Mouse (Mus musculus) intestine, embryonic 15.5 days (tissue): ENCODE measurements around the gene Itga11. TPM values are rescaled to one million over a fixed set of nuclear protein-coding genes. Genes with fewer than 3 reads are reported as not detected.
A peak's percentile ranks its signal among the peaks of the same experiment; 100 is the strongest.
"Not testable (repeated sequence)": the region's sequence is repeated elsewhere in the genome, so short reads cannot be mapped to it uniquely, and the experiment has no call there.

Source experiments
- ATAC-seq: fragments of 200-750 bp; cut with Nextera tagmentation; 2 replicates; pipeline ENCODE4 v1.8.0; 2017; ENCODE audit warnings: moderate TSS enrichment, moderate library complexity
- H3K27ac ChIP-seq: fragments of 300-500 bp; sonication (generic); 2 replicates; pipeline ENCODE4 v1.5.1; 2015; ENCODE audit warnings: mild to moderate bottlenecking, inconsistent platforms
- H3K27me3 ChIP-seq: fragments of 300-500 bp; sonication (generic); replicated peaks from 2 replicates; pipeline ENCODE4 v1.6.1; 2015; ENCODE audit warnings: inconsistent platforms
- H3K36me3 ChIP-seq: fragments of 300-500 bp; sonication (generic); 2 replicates; pipeline ENCODE4 v1.6.1; 2015; ENCODE audit warnings: inconsistent platforms
- H3K4me1 ChIP-seq: fragments of 300-500 bp; sonication (generic); replicated peaks from 2 replicates; pipeline ENCODE4 v1.6.1; 2015; ENCODE audit warnings: inconsistent platforms
- H3K4me2 ChIP-seq: fragments of 300-500 bp; sonication (generic); replicated peaks from 2 replicates; pipeline ENCODE4 v1.6.1; 2015; ENCODE audit warnings: mild to moderate bottlenecking, inconsistent platforms
- H3K4me3 ChIP-seq: fragments of 300-500 bp; sonication (generic); replicated peaks from 2 replicates; pipeline ENCODE4 v1.5.1; 2015; ENCODE audit warnings: inconsistent platforms
- H3K9ac ChIP-seq: fragments of 300-500 bp; sonication (generic); 2 replicates; pipeline ENCODE4 v1.6.1; 2015; ENCODE audit warnings: inconsistent platforms
- H3K9me3 ChIP-seq: fragments of 300-500 bp; sonication (generic); 2 replicates; pipeline ENCODE4 v1.6.1; 2016; ENCODE audit warnings: inconsistent platforms
- WGBS: fragments of 180-500 bp; shearing (Covaris S2); methylation state at CpG from one replicate; pipeline ENCODE4 v1.1.7; 2015; 5-methylcytosine and 5-hydroxymethylcytosine counted together
- polyA plus RNA-seq: library from polyadenylated mRNA; unstranded; fragments of >200 nt; fragmentation: Nextera tagmentation; extraction: Ambion mirVana; gene quantifications from 2 replicates; pipeline ENCODE4 v1.2.1, GENCODE M21; 2015

Gene Itga11
- polyA plus RNA-seq, 1 experiment from 2014 or later = 3.0 TPM

DNA sequence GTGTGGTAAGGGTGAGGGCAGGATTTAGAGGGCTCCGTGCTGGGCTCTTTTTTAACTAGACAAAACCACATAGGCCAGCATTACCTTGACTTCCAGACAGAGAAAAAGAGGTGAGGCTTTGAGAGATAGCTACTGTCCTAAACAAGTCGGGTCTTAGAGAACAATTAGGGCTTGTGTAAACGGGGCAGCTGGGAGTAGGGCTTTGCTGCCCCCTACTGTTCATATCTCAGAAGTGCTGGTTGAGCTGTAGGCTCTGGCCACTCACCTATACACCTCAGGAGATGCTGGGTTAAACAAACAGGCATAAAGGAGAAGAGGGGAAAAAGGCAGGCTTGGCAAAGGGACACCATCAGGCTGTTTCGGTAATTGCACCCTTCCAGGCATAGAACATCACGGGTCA, 99.8 kb downstream of the Itga11 start:
- H3K4me3 ChIP-seq = no peak overlapping the region
- no peak overlapping the region for H3K9ac ChIP-seq
- H3K27ac ChIP-seq = no peak overlapping the region
- no peaks in the 10 kb centered on the region for H3K27me3 ChIP-seq
- 0 out of 2 replicates have a peak, but pooled peaks cover 4% of the 10 kb centered on the region for H3K4me1 ChIP-seq
- no peaks in the 10 kb centered on the region for H3K9me3 ChIP-seq
- no peak overlapping the region for H3K4me2 ChIP-seq
- WGBS = 12% methylated on average over 5 of the region's 5 CpGs
- no peaks in the 10 kb centered on the region for H3K36me3 ChIP-seq
- peak; percentile 60 for ATAC-seq

DNA sequence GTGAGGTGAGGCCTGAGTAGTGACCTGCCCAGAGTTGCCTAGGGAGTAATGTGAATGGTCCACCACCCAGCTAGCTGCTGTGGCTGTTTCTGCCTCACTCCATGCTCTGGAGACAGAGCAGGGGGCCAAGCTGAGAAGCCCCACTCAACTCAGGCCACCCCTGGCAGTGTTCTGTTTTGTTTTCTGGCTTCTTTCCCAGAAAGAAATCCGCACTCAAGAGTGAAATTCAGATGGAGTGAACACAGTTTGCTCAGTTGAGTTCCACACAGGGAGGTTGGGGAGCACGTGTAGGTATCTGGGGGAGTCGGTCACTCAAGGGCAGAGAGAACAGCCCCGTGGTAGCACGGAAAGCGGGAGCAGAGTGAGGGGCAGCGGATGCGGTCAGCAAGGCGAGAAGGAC, 101.1 kb downstream of the Itga11 start:
- no peaks in the 10 kb centered on the region for H3K36me3 ChIP-seq
- H3K27ac ChIP-seq = no peak overlapping the region

DNA sequence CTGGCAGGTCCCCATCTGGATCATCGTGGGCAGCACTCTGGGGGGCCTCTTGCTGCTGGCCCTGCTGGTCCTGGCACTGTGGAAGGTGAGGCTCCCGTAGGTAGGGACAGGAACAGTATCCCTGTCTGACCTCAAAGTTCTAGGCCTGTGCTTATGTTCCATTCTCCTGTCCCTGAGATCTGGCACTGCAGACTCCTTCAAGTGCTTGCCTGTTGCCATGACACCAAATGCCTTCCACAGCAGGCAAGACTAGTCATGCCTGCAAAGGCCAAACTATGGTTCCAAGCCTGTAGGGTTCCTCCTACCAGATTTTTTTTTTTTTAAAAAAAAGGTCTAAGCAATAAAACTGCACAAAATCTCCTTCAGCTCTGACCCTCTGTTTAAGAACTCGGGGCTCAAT, 104.3 kb downstream of the Itga11 start:
- Histone ChIP-seq H3K4me2 (no peak overlapping the region), H3K9ac (no peak overlapping the region), H3K36me3 (no peaks in the 10 kb centered on the region), H3K9me3 (no peaks in the 10 kb centered on the region), H3K27me3 (no peaks in the 10 kb centered on the region), H3K27ac (no peak overlapping the region), H3K4me1 (0 out of 2 replicates have a peak, but pooled peaks cover 4% of the 10 kb centered on the region), H3K4me3 (no peak overlapping the region)
- WGBS = 78% methylated on average over 3 of the region's 3 CpGs
- ATAC-seq = no peak

More for the DNA sequence above, 101.1 kb downstream of the Itga11 start:
- Histone ChIP-seq H3K9ac (no peak overlapping the region), H3K27me3 (no peaks in the 10 kb centered on the region), H3K4me3 (no peak overlapping the region), H3K4me2 (no peak overlapping the region), H3K9me3 (no peaks in the 10 kb centered on the region), H3K4me1 (0 out of 2 replicates have a peak, but pooled peaks cover 4% of the 10 kb centered on the region)
- WGBS = 74% methylated on average over 9 of the region's 9 CpGs
- ATAC-seq = no peak

DNA sequence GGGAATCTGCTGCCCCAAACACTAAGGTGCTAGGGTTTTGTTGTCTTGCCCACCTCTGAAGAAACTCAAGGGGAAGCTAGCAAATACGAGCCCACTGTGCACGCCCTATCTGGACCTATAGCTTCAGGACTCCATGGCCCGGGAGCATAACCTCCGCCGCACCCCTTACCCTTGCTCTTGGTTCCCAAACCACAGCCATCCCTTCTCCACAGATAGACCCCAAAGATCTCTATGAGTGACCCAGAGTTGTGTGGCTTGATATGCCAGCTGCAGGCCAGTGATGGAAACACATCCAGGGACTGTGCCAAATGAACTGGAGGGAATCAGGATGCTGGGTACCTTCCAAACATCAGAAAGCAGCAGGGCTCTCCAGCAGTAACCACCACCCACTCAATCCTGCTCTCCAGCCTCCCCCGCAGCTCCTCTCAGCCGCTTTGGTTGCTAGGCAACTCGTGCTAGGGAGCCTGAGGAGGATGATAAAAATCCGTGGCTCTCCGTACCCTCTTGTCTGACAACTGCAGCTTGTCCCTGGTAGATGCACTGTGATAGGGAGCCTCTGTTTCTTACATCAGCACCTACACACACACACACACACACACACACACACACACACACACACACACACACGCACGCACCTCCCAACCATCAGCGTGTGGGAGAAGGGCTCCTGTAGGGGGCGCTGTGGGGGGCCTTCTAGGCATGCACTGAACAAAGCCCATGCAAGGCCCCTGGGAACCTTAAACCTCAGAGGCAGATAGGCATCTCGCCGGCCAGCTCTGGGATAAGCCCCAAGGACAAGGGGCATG, 105.6 kb downstream of the Itga11 start:
- Histone ChIP-seq H3K9ac (no peak overlapping the region), H3K4me3 (no peak overlapping the region), H3K27me3 (no peaks in the 10 kb centered on the region), H3K27ac (no peak overlapping the region), H3K4me1 (no peaks in the 10 kb centered on the region), H3K36me3 (no peaks in the 10 kb centered on the region), H3K9me3 (no peaks in the 10 kb centered on the region), H3K4me2 (no peak overlapping the region)
- no peak for ATAC-seq
- WGBS = 47% methylated on average over 16 of the region's 16 CpGs

DNA sequence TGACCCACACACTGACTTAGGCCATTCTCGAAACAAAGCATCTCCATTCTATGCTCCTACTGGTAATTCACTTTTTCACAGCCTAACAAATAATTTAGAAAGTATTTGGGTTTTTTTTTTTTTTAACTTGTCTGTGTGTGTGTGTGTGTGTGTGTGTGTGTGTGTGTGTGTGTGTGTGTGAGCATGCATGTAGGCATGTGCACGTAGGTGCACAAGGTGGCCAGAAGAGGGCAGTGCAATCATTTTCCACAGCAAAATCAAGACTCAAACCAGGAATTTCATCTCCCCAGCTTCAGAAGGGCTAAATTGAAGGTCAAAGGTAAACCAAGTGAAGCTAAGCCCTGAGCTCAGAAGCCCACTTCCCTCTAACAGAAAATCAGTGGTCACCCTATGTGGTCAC, 106.6 kb downstream of the Itga11 start:
- no peaks in the 10 kb centered on the region for H3K27me3 ChIP-seq
- 92% methylated on average over 2 of the region's 2 CpGs for WGBS
- no peak overlapping the region for H3K9ac ChIP-seq
- no peak overlapping the region for H3K4me2 ChIP-seq
- H3K4me3 ChIP-seq = no peak overlapping the region
- H3K36me3 ChIP-seq = no peaks in the 10 kb centered on the region
- H3K4me1 ChIP-seq = no peaks in the 10 kb centered on the region
- ATAC-seq = no peak
- no peak overlapping the region for H3K27ac ChIP-seq
- no peaks in the 10 kb centered on the region for H3K9me3 ChIP-seq

DNA sequence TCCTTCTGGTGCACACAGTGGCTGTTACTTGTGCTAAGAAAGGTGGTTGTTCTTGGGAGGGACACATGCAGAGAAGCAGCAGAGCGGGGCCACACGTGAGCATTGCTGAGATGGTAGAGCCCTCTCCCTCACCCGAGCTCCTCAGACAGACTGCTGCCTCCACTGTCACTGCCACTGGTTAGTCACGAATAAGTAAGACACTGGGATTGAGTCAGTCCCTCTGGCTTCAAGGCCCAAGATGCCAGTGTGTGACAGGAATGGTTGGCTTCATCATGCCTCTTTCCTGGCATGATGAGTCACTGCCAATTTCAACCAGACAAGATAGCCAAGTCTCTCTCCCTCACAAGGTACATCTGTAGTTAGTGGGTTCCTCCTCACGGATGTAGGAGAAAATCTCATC, 109.1 kb downstream of the Itga11 start:
- WGBS = 69% methylated on average over 5 of the region's 5 CpGs

DNA sequence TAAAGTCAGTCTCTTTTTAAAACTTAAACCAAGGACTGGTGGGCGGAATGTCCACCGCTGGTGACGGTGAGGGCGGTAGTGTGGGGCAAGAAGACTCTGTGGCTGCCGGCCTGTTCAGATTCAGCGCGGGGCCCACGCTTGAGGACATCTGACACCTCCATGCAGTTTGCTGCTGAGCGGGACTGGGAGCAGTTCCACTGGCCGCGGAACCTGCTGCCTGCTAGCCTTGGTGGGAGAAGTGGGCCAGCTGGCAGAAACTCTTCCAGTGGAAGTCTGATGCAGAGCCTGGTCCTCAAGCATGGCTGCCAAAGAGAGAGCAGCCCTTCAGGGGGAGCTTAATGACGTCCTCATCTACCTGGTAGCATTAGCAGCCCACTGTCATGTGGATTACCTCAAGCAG, 112.2 kb downstream of the Itga11 start:
- H3K4me1 ChIP-seq = no peaks in the 10 kb centered on the region
- no peak overlapping the region for H3K4me3 ChIP-seq
- ATAC-seq = no peak
- H3K4me2 ChIP-seq = no peak overlapping the region
- no peaks in the 10 kb centered on the region for H3K27me3 ChIP-seq
- no peak overlapping the region for H3K9ac ChIP-seq
- H3K9me3 ChIP-seq = no peaks in the 10 kb centered on the region
- no peaks in the 10 kb centered on the region for H3K36me3 ChIP-seq
- no peak overlapping the region for H3K27ac ChIP-seq
- WGBS = 89% methylated on average over 12 of the region's 12 CpGs

More for the DNA sequence above, 109.1 kb downstream of the Itga11 start:
- no peak for ATAC-seq
- Histone ChIP-seq H3K9me3 (no peaks in the 10 kb centered on the region), H3K27ac (no peak overlapping the region), H3K9ac (no peak overlapping the region), H3K4me2 (no peak overlapping the region), H3K4me1 (no peaks in the 10 kb centered on the region), H3K36me3 (no peaks in the 10 kb centered on the region), H3K27me3 (no peaks in the 10 kb centered on the region), H3K4me3 (no peak overlapping the region)

DNA sequence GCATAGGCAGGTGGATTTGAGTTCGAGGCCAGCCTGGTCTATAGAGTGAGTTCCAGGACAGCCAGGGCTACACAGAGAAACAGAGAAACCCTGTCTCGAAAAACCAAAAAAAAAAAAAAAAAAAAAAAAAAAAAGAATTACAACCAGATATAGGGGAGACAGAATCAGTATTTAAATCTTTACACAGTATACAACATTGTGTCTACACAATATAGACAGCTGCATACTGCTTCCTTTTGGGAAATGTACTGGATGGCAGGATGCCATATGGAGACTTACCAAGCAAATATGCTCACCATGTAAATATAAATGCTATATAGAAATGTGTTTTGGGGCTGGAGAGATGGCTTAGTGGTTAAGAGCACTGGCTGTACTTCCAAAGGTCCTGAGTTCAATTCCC, 121.6 kb downstream of the Itga11 start:
- H3K4me2 ChIP-seq, H3K4me1 ChIP-seq, H3K9ac ChIP-seq, ATAC-seq, H3K27ac ChIP-seq, H3K4me3 ChIP-seq, H3K9me3 ChIP-seq, H3K27me3 ChIP-seq: not testable (repeated sequence)
- 83% methylated on average over 2 of the region's 2 CpGs for WGBS
- H3K36me3 ChIP-seq = peaks cover 12% of the 10 kb centered on the region

DNA sequence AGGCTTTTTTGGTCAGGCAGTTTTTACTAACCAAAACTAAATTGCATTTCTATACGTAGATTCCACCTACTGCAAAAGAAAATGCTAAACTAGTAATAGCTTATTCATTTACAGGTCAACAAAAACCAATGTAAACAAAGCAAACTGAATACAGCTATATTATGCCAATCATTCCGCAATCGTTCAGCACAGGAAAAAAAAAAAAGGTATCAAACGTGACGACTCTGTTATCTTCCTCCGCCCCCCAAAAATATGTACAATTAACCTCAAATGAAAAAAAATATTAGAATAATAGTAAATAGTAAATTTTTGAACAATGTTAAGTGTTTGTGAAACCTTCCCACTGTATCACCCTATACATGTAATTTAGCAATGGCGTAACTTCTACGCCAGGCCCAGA, 132.5 kb downstream of the Itga11 start:
- no peak for ATAC-seq
- Histone ChIP-seq H3K4me1 (peaks cover 15% of the 10 kb centered on the region), H3K27ac (no peak overlapping the region), H3K9me3 (no peaks in the 10 kb centered on the region), H3K36me3 (no peaks in the 10 kb centered on the region), H3K9ac (peak overlapping the region; percentile 95), H3K27me3 (no peaks in the 10 kb centered on the region), H3K4me3 (peak overlapping the region; percentile 99), H3K4me2 (peak overlapping the region; percentile 73)
- WGBS = 13% methylated on average over 8 of the region's 8 CpGs

DNA sequence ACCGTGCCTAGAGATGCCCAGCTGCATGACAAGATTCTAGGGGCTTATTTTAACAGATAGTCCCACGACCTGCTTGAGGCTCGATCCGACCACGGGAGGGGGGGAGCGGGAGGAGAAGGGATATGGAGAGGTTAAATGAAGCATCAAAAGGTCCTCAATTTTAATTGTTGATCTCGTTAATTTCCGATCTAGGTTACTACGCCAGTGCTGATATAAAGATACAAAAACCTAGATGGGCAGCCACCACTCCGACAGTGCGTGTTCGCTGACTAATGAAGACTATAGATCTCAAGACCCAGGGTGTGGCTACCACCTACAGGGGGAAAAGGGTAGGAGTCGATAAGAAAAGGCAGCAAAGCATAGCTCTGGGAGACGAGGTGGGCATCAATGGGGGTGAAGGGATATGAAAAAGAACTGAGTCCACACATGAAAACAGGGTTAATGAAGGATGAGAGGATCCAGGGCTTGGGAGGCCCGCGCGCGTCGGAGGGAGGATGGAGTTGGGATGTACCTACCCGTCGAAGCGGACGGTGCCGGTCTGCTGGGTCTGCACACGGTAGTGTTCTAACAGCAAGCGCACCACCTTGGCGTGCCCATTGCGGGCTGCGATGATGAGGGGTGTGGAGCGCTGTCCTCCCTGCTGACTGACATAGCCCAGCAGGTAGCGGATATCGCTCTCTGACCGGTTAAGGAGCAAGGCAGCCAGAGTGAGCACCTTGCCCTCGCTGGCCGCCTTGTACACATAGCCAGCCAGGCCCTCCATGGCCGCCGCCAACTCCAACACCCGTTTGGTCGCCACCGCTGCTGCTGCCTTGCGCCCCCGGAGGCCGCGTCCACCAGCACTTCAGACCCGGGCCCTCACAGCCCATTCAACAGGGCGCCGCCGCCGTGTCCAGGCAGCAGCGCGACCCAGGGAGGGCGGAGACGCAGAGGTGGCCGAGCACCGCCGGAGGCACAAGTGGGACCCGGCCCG, 133.2 kb downstream of the Itga11 start:
- Histone ChIP-seq H3K9me3 (no peaks in the 10 kb centered on the region), H3K36me3 (no peaks in the 10 kb centered on the region), H3K4me1 (peaks cover 15% of the 10 kb centered on the region), H3K9ac (peak overlapping the region; percentile 95), H3K27me3 (no peaks in the 10 kb centered on the region), H3K27ac (peak overlapping the region; percentile 97), H3K4me2 (peak overlapping the region; percentile 73), H3K4me3 (peak overlapping the region; percentile 99)
- peak; percentile 60 for ATAC-seq
- WGBS = under 1% methylated on average over 58 of the region's 58 CpGs

DNA sequence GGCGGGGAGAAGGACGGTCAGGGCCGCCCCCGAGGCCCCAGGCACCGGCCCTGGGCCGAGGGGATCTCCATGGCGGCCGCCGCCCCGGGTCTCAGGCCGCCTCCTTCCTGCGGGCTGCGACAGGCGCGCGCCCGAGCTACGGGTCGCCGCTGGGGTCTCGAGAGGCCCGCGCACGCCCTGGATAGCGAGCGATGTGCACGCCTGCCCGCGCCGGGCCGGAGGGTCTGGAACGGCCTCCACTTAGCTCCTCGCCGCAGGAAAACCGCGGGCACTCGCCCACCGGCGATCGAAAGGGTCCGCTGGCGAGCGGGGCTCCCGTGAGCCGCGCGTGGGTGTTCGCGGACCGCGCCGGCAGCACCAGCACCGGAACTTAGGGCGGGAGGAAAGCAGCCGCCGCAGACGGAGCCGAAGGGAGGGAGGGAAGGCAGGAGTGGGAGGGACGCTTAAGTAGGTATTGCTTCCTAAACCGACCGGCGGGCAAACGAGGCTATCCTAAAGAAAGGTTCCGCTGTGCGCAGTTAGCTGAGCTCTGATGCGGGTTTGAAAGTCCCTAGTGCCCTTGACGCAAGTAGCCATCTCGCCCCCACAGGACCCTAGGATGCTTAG, 134.0 kb downstream of the Itga11 start, which contains the start of gene Fem1b:
Gene Fem1b (minus strand): TSS at position 419 of the 606 bp plus-strand sequence.
- H3K4me1 ChIP-seq = peaks cover 15% of the 10 kb centered on the region
- peak within 1 kb of the TSS; percentile 95 for H3K9ac ChIP-seq
- H3K9me3 ChIP-seq = no peaks in the 10 kb centered on the region
- peak within 1 kb of the TSS; percentile 99 for H3K4me3 ChIP-seq
- no peaks in the 10 kb centered on the region for H3K27me3 ChIP-seq
- H3K4me2 ChIP-seq = peak within 1 kb of the TSS; percentile 73
- peak within 1 kb of the TSS; percentile 97 for H3K27ac ChIP-seq
- H3K36me3 ChIP-seq = no peaks in the 10 kb centered on the region
- ATAC-seq = peak; percentile 95
- WGBS = under 1% methylated on average over 55 of the region's 68 CpGs
